Mouse (Mus musculus): ENCODE results near the gene Nepn. TPM values are rescaled to one million over a fixed set of nuclear protein-coding genes. Genes with fewer than 3 reads are reported as not detected.
"Not testable (repeated sequence)": the region's sequence is repeated elsewhere in the genome, so short reads cannot be mapped to it uniquely, and the experiment has no call there.

The Nepn gene
- polyA plus RNA-seq (2015; fragmentation: Nextera tagmentation; extraction: Ambion mirVana): not detected in 2 replicates

GRCm38 (mm10) chr10:52388922-52389430, at the start of gene Nepn:
TSS of gene Nepn (plus strand) at chr10:52388972.
- no peak for ATAC-seq (ENCODE audit: low read depth)
- Histone ChIP-seq H3K9ac (ENCODE audit: low read length) (no peak within 1 kb of the TSS), H3K27ac (ENCODE audit: low read length) (no peak within 1 kb of the TSS), H3K4me1 (replicated peaks; ENCODE audit: control insufficient read depth, insufficient read depth, low read length) (no peaks in the 10 kb centered on the region), H3K36me3 (ENCODE audit: control insufficient read depth, insufficient read depth, low read length) (no peaks in the 10 kb centered on the region), H3K4me2 (ENCODE audit: low read depth, low read length) (no peak within 1 kb of the TSS), H3K4me3 (ENCODE audit: low read length) (no peak within 1 kb of the TSS), H3K27me3 (ENCODE audit: control insufficient read depth, insufficient read depth, low read depth, low read length) (no peaks in the 10 kb centered on the region), H3K9me3 (ENCODE audit: control insufficient read depth, low read length) (no peaks in the 10 kb centered on the region)
- 66% methylated on average over 5 of the region's 5 CpGs for WGBS

- H3K27ac ChIP-seq (ENCODE audit: low read length); H3K4me1 ChIP-seq (replicated peaks; ENCODE audit: control insufficient read depth, insufficient read depth, low read length); H3K4me3 ChIP-seq (ENCODE audit: low read length); H3K4me2 ChIP-seq (ENCODE audit: low read depth, low read length); H3K27me3 ChIP-seq (ENCODE audit: control insufficient read depth, insufficient read depth, low read depth, low read length); ATAC-seq (ENCODE audit: low read depth); H3K9me3 ChIP-seq (ENCODE audit: control insufficient read depth, low read length); H3K9ac ChIP-seq (ENCODE audit: low read length): not testable (repeated sequence)
- WGBS: 89% methylated on average over 4 of the region's 4 CpGs
- H3K36me3 ChIP-seq (ENCODE audit: control insufficient read depth, insufficient read depth, low read length): peaks cover 20% of the 10 kb centered on the region
Observed at GRCm38 (mm10) chr10:52343324-52343723, 45.4 kb upstream of the Nepn start.

- no peak for ATAC-seq (ENCODE audit: low read depth)
- H3K4me3 ChIP-seq (ENCODE audit: low read length): no peak overlapping the region
- no peaks in the 10 kb centered on the region for H3K9me3 ChIP-seq (ENCODE audit: control insufficient read depth, low read length)
- H3K27ac ChIP-seq (ENCODE audit: low read length): no peak overlapping the region
- 84% methylated on average over 9 of the region's 9 CpGs for WGBS
- peaks cover 18% of the 10 kb centered on the region for H3K36me3 ChIP-seq (ENCODE audit: control insufficient read depth, insufficient read depth, low read length)
- H3K9ac ChIP-seq (ENCODE audit: low read length): no peak overlapping the region
- H3K4me2 ChIP-seq (ENCODE audit: low read depth, low read length): no peak overlapping the region
- H3K4me1 ChIP-seq (replicated peaks; ENCODE audit: control insufficient read depth, insufficient read depth, low read length): no peaks in the 10 kb centered on the region
- H3K27me3 ChIP-seq (ENCODE audit: control insufficient read depth, insufficient read depth, low read depth, low read length): no peaks in the 10 kb centered on the region
Observed at GRCm38 (mm10) chr10:52353184-52353583, 35.6 kb upstream of the Nepn start.

- 86% methylated on average over 2 of the region's 2 CpGs for WGBS
- Histone ChIP-seq H3K4me1 (replicated peaks; ENCODE audit: control insufficient read depth, insufficient read depth, low read length) (no peaks in the 10 kb centered on the region), H3K4me2 (ENCODE audit: low read depth, low read length) (no peak within 1 kb of the TSS), H3K9me3 (ENCODE audit: control insufficient read depth, low read length) (no peaks in the 10 kb centered on the region), H3K9ac (ENCODE audit: low read length) (no peak within 1 kb of the TSS), H3K36me3 (ENCODE audit: control insufficient read depth, insufficient read depth, low read length) (no peaks in the 10 kb centered on the region; the same call in 1 of the 2 replicates), H3K27ac (ENCODE audit: low read length) (no peak within 1 kb of the TSS), H3K27me3 (ENCODE audit: control insufficient read depth, insufficient read depth, low read depth, low read length) (no peaks in the 10 kb centered on the region), H3K4me3 (ENCODE audit: low read length) (no peak within 1 kb of the TSS)
- ATAC-seq (ENCODE audit: low read depth): no peak
Observed at GRCm38 (mm10) chr10:52358467-52358866, 30.3 kb upstream of the Nepn start, which contains the start of gene Gm26741. TSS of gene Gm26741 (plus strand) at chr10:52358767.

GRCm38 (mm10) chr10:52360241-52360735, 28.5 kb upstream of the Nepn start:
- no peaks in the 10 kb centered on the region; the same call in 1 of the 2 replicates for H3K36me3 ChIP-seq (ENCODE audit: control insufficient read depth, insufficient read depth, low read length)
- no peak overlapping the region for H3K4me2 ChIP-seq (ENCODE audit: low read depth, low read length)
- no peaks in the 10 kb centered on the region for H3K9me3 ChIP-seq (ENCODE audit: control insufficient read depth, low read length)
- H3K4me1 ChIP-seq (replicated peaks; ENCODE audit: control insufficient read depth, insufficient read depth, low read length): no peaks in the 10 kb centered on the region
- H3K9ac ChIP-seq (ENCODE audit: low read length): no peak overlapping the region
- no peak overlapping the region for H3K4me3 ChIP-seq (ENCODE audit: low read length)
- H3K27ac ChIP-seq (ENCODE audit: low read length): no peak overlapping the region
- WGBS: 95% methylated on average over 4 of the region's 4 CpGs
- no peaks in the 10 kb centered on the region for H3K27me3 ChIP-seq (ENCODE audit: control insufficient read depth, insufficient read depth, low read depth, low read length)
- ATAC-seq (ENCODE audit: low read depth): no peak

DNA sequence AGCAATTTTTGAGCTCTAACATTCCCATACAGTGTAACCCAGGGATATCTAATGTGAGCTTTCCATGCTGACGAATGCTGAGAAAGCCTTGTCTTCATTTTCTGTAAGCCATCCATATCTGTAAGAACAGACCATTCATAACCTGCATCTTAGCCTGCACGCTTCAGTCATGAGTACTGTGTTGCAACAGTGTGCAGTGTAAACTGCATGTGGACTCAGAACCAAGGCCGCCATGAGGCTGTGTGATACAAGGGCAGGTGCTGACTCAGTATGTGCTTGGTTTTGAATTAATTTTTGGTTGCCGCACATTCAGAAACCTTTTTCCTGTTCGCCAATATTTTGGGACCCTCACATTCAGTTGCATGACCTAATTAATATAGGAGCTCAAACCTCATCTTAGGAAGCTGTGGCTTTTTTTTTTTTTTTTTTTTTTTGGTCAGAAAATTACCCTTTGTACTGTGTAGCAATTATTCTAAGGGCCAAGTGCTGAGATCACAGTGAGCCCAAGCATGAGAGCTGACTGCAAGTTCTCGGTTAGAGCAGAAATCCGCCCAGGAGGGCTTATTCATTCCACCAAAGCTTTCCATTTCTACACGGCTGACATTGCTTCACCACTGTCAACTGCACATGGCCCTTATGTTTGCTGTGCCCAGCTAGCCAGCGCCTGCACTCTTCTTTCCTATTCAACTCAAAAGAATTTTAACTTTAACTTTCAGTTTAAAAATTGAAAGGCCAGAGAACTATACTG, 27.7 kb upstream of the Nepn start:
- ATAC-seq (ENCODE audit: low read depth): no peak
- H3K36me3 ChIP-seq (ENCODE audit: control insufficient read depth, insufficient read depth, low read length): no peaks in the 10 kb centered on the region; the same call in 1 of the 2 replicates
- WGBS: 88% methylated on average over 9 of the region's 9 CpGs
- no peak overlapping the region for H3K27ac ChIP-seq (ENCODE audit: low read length)
- H3K9me3 ChIP-seq (ENCODE audit: control insufficient read depth, low read length): no peaks in the 10 kb centered on the region
- no peak overlapping the region for H3K4me2 ChIP-seq (ENCODE audit: low read depth, low read length)
- no peaks in the 10 kb centered on the region for H3K27me3 ChIP-seq (ENCODE audit: control insufficient read depth, insufficient read depth, low read depth, low read length)
- no peak overlapping the region for H3K4me3 ChIP-seq (ENCODE audit: low read length)
- H3K4me1 ChIP-seq (replicated peaks; ENCODE audit: control insufficient read depth, insufficient read depth, low read length): no peaks in the 10 kb centered on the region
- no peak overlapping the region for H3K9ac ChIP-seq (ENCODE audit: low read length)

- Histone ChIP-seq H3K27ac (ENCODE audit: low read length) (no peak overlapping the region), H3K36me3 (ENCODE audit: control insufficient read depth, insufficient read depth, low read length) (peaks cover 3% of the 10 kb centered on the region; the same call in 1 of the 2 replicates), H3K9me3 (ENCODE audit: control insufficient read depth, low read length) (no peaks in the 10 kb centered on the region), H3K27me3 (ENCODE audit: control insufficient read depth, insufficient read depth, low read depth, low read length) (no peaks in the 10 kb centered on the region), H3K4me2 (ENCODE audit: low read depth, low read length) (no peak overlapping the region), H3K4me3 (ENCODE audit: low read length) (no peak overlapping the region), H3K9ac (ENCODE audit: low read length) (no peak overlapping the region), H3K4me1 (replicated peaks; ENCODE audit: control insufficient read depth, insufficient read depth, low read length) (no peaks in the 10 kb centered on the region)
- ATAC-seq (ENCODE audit: low read depth): no peak
- 74% methylated on average over 4 of the region's 4 CpGs for whole genome bisulfite sequencing
Observed at GRCm38 (mm10) chr10:52368376-52368775, 20.4 kb upstream of the Nepn start.

GRCm38 (mm10) chr10:52373834-52374233, 14.9 kb upstream of the Nepn start:
- no peaks in the 10 kb centered on the region for H3K27me3 ChIP-seq (ENCODE audit: control insufficient read depth, insufficient read depth, low read depth, low read length)
- H3K9ac ChIP-seq (ENCODE audit: low read length): no peak overlapping the region
- no peak overlapping the region for H3K4me2 ChIP-seq (ENCODE audit: low read depth, low read length)
- H3K4me1 ChIP-seq (replicated peaks; ENCODE audit: control insufficient read depth, insufficient read depth, low read length): no peaks in the 10 kb centered on the region
- H3K4me3 ChIP-seq (ENCODE audit: low read length): no peak overlapping the region
- ATAC-seq (ENCODE audit: low read depth): no peak
- H3K9me3 ChIP-seq (ENCODE audit: control insufficient read depth, low read length): no peaks in the 10 kb centered on the region
- H3K36me3 ChIP-seq (ENCODE audit: control insufficient read depth, insufficient read depth, low read length): peaks cover 3% of the 10 kb centered on the region; the same call in 1 of the 2 replicates
- 68% methylated on average over 4 of the region's 4 CpGs for WGBS
- H3K27ac ChIP-seq (ENCODE audit: low read length): no peak overlapping the region

DNA sequence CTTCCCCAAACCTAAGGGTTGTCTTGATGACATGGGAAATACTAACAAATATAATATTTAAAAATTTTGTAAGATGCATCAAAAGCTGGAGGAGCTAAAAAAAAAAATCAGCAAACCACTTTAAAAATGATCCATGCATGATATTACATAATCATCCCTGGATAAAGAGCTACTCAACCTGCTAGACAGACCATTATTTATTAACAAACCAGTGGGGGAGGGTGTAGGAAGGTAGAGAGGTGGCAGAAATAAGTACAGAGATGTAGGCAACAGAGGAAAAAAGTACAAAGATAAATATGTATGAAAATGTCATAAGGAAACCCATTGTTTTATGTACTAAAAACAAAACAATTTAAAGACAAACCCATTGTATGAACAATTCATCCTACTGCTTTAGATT, 14.1 kb upstream of the Nepn start:
- H3K27me3 ChIP-seq (ENCODE audit: control insufficient read depth, insufficient read depth, low read depth, low read length): no peaks in the 10 kb centered on the region
- no peak for ATAC-seq (ENCODE audit: low read depth)
- no peak overlapping the region for H3K4me2 ChIP-seq (ENCODE audit: low read depth, low read length)
- H3K9ac ChIP-seq (ENCODE audit: low read length): no peak overlapping the region
- H3K4me3 ChIP-seq (ENCODE audit: low read length): no peak overlapping the region
- H3K27ac ChIP-seq (ENCODE audit: low read length): no peak overlapping the region
- H3K36me3 ChIP-seq (ENCODE audit: control insufficient read depth, insufficient read depth, low read length): peaks cover 3% of the 10 kb centered on the region; the same call in 1 of the 2 replicates
- H3K9me3 ChIP-seq (ENCODE audit: control insufficient read depth, low read length): no peaks in the 10 kb centered on the region
- H3K4me1 ChIP-seq (replicated peaks; ENCODE audit: control insufficient read depth, insufficient read depth, low read length): no peaks in the 10 kb centered on the region
